Comparison of ENCODE assay signal across 8 mouse cellular contexts in the genomic region with DNA sequence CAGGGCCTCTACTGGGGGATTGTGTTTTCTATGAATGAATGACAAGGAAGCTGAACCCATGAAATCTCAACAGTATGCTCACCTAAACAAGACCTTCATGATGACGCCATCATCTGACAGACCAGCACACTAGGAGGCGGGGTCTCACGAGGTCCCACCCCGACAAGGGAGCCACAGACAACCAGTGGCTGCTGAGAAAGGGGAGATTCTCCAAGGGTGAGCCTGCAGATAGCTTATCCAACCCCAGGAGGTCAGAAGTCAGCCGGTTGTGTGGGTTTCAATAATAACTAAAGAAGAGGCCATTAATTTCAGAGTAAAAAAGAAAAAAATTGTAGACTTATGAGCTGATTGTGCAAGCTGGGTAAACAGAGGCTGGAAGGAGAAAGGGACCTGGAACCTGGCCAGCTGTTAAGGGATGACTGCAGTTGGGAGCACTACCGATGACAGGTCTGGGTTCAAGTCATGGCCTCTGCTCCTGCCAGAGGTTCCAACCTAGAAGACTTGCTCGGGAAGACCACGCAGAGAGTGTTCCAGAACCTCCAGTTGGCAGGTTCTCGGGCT.
DNase-seq lines count a peak whose midpoint lies in the region; ATAC-seq lines count a peak whose summit lies in the region.

No protein-coding gene starts in this region.

- peaks cover 64% of the 10 kb centered on the region for H3K4me1 ChIP-seq in kidney, embryonic 14.5 days (ENCODE audit: control insufficient read depth, insufficient read depth, low read length)
- peaks cover 68% of the 10 kb centered on the region for H3K4me1 ChIP-seq in forebrain, embryonic 15.5 days

- peak overlapping the region; percentile 96; the same call in 1 of the 2 replicates for H3K27ac ChIP-seq in kidney, embryonic 14.5 days (ENCODE audit: low read depth, low read length)
- peak overlapping the region; percentile 95 for H3K27ac ChIP-seq in forebrain, embryonic 15.5 days (replicated peaks)

- no peaks in the 10 kb centered on the region for H3K36me3 ChIP-seq in kidney, embryonic 14.5 days (ENCODE audit: control insufficient read depth, insufficient read depth, low read length)
- H3K36me3 ChIP-seq in forebrain, embryonic 15.5 days, result no peaks in the 10 kb centered on the region

- no peaks in the 10 kb centered on the region for H3K27me3 ChIP-seq in kidney, embryonic 14.5 days (ENCODE audit: control insufficient read depth, insufficient read depth, low read length)
- no peaks in the 10 kb centered on the region for H3K27me3 ChIP-seq in forebrain, embryonic 15.5 days

- H3K4me3 ChIP-seq in kidney, embryonic 14.5 days (ENCODE audit: low read length), result no peak overlapping the region
- no peak overlapping the region for H3K4me3 ChIP-seq in forebrain, embryonic 15.5 days

- no peak for DNase-seq in kidney, postnatal 14 days
- DNase-seq in R1 (ENCODE audit: low read depth, low spot score), result peak; percentile 69
- DNase-seq in lung, postnatal 36 days, result peak; percentile 44
- DNase-seq in right cerebral cortex, postnatal 10 days (ENCODE audit: low spot score in 2 of 2), result no peak
- no peak for DNase-seq in retina, postnatal 1 day
- no peak for DNase-seq in gastrocnemius, postnatal 25 days

- 60% methylated on average over 9 of the region's 9 CpGs for WGBS in kidney, embryonic 14.5 days
- WGBS in forebrain, embryonic 15.5 days, result 58% methylated on average over 9 of the region's 9 CpGs

- H3K9ac ChIP-seq in kidney, embryonic 14.5 days (ENCODE audit: low read depth, low read length), result no peak overlapping the region
- H3K9ac ChIP-seq in forebrain, embryonic 15.5 days (replicated peaks), result no peak overlapping the region

- H3K9me3 ChIP-seq in kidney, embryonic 14.5 days (ENCODE audit: control insufficient read depth, low read length), result no peaks in the 10 kb centered on the region
- H3K9me3 ChIP-seq in forebrain, embryonic 15.5 days, result no peaks in the 10 kb centered on the region

- ATAC-seq in kidney, embryonic 14.5 days (ENCODE audit: low FRiP score, low TSS enrichment), result no peak
- no peak for ATAC-seq in forebrain, embryonic 15.5 days (replicated peaks)

- H3K4me2 ChIP-seq in kidney, embryonic 14.5 days (replicated peaks; ENCODE audit: low read depth, low read length), result no peak overlapping the region
- no peak overlapping the region for H3K4me2 ChIP-seq in forebrain, embryonic 15.5 days (replicated peaks)

Comparison
In these comparisons a context has a peak if more than half of its experiments do, and no peak if none do; other contexts are left out.
1. DNase-seq: peak in R1 (single experiment) and lung, postnatal 36 days (single experiment); none in kidney, postnatal 14 days (single experiment), right cerebral cortex, postnatal 10 days (0 of 2), retina, postnatal 1 day (single experiment) and gastrocnemius, postnatal 25 days (single experiment).